Mouse (Mus musculus) CD4-positive helper T cell, adult 2 months (primary cell): ENCODE measurements around the gene Slc7a14.

Experiments
- DNase-seq: peaks from one replicate; pipeline ENCODE4 v3.0.0-alpha.2; 2012; ENCODE audit warnings: low read depth, missing footprints, low spot score

Gene Slc7a14

DNA sequence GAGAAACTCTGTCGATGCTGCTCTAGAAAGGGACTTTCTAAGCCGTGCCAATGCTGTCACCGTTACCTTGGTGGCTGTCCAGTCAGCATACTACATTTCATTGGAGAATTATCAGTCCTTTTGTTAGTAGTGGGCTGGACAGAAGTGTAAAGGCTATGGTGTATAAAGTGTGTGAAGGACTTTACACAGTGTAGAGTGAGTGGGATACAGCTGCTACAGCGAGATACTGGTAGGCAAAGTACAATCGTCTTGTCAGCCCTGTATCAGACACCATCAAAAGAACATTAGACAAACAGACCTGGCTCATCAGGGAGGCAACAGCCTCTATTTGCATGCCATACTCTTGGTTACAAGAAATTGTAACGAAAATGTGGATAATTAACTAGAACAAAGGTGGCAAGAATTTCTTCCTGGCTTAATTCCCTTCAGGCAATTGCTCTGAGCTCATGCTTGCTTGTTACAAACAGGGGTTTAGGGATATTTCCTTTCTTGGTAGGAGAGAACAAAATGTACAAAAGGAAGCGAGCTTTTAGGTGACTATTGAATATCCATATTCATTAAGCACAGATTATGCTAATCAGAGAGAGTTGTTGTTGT is 48.7 kb downstream of the Slc7a14 start:
- no peak for DNase-seq

DNA sequence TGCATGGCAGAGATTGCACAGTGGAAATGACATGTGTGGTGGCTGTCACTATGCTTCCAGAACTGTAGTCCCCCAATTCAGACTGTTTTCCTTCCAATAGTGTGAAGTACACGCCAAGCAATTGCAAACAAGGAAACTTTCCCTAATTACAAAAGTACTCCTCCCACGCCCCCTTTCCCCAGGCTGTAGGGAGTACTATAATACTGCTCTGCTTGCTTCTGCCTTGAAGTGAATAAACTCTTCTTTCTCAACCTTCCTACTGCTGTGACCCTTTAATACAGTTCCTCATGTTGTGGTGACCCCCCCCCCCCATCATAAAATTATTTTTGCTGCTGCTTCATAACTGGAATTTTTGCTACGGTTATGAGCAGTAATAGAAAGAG is 49.2 kb downstream of the Slc7a14 start:
- DNase-seq: no peak

DNA sequence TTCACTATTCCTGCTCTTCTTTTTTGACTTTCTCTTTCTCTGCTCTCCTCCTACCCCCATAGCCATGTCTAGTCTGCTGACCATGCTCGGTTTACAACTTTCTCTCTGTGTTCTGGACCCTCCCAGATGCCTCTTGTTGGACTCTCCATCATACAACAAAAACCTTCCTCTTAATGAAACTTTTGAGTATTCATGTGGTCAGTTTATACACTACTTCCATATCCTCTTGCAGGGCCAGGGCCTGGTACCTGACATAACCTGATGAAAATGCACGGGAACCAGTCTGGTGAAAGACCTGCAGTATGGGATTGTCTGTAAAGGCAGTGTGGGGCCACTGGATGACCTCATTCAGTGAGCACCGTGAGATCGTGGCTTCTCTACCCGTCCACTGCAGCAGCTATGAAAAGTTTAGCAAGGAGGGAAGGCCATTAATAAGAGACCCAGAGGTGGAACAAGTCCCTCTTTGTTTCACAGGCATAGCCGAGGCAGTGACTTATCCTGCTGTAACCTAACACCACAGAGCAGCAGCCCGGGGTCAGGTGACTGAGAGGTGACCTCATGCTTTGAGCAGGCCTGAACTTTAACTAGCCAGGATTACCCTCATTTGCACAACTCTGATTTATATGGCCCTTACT is 49.7 kb downstream of the Slc7a14 start:
- no peak for DNase-seq

DNA sequence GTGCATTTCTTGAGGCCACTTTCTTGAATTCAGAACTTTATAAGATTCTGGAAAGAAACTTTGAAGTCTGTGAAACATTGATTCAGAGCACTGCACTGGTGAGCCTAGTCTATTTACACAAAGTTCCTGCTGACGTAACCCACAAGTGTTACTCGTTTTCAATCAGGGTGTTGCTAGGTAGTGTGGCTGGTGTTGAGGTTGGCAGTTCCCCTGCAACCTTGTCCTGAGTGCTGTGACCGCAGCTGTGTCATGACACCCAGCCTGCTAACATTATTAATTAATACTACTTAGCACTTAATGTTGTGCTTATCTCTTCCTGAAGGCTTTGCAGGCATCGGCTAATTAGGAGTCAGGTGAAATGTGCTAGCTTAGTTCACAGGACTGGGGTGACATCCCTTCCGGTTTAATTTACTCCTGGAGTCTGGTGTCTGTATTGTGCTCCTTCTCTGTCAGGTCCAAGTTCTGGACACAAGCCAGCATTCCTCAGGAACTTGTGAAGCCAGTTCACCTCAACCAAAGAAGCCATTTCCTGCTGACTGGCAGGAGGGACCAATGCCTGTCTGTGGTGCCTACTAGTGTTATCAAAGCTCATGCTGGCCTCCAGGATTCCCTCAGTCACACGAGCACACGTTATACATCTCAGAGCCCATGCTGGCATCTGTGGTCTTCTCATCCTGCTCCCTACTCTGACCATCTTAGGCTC is 50.5 kb downstream of the Slc7a14 start:
- no peak for DNase-seq

DNA sequence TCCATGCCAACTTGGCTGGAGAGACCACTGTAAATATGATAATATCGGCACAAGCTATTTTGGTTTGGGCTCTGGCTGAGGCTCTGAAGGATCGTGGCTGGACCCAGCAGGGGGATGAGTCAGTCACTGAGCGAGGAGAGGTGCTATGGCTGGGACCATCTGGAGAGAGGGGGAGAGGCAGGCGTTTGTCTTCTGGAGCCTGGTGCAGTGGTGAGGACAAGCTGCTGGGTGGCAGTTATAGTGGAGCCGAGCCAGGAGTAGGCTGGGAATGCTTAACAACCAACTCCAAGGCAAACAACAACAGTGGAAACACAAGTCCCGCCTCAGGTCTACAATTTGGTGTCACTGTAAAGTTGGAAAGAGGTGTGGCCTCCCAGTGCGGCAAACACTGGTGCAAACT is 55.8 kb downstream of the Slc7a14 start:
- DNase-seq: no peak

DNA sequence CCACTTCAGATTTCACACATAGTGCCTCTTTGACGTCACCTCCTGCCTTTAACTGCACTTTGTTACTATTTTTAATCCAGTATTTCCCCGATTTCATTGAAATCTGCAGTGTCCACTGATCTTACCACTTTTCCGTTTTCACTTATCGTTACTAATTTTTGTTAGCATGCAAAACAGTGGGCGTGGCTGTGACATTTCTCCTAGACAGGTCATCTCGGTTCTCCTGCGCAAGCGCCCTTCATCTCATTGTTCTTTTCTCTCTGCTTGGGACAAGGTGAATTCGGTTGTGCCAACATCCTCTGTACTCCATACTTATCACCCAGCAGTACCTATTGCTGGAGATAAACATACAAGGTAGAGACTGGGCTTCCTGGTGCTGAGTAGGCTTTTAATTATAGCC is 56.3 kb downstream of the Slc7a14 start:
- no peak for DNase-seq

DNA sequence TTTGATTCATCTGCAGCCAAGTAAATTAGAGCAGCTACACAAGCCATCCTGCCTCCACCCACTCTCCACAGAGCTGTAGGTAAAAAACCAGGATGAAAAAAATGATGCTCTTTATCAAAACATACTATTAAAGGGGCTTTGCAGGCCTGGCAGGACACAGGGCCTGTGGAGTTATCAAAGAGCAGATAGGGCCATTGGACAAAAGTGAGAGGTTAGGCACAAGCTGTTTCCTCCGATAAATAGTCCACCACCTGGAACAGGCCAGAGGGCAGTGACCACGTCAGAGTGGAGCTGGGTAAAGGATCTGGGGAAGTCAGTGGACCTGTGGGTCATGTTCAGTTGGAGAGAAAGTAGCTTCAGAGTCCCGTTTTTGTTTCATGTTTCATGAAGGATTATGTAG is 57.6 kb downstream of the Slc7a14 start:
- no peak for DNase-seq

DNA sequence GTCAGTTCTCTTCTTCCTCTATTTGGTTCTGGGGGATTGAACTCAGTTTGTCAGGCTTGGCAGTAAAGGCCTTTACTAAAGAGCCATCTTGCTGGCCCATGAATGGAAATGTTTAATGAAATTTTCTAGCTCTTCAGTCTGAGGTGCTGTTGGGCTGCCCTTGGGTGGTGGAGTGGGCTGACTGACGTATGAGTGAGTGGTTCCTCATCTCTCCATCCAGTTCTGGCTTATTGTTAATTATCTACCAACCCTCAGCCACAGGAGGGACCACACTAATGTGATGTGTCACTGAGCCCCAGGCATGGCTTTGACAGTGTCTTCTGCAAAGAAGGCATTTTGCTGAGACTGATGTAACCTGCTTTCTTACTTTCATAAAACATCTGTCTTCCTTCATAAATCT is 66.7 kb downstream of the Slc7a14 start:
- no peak for DNase-seq

DNA sequence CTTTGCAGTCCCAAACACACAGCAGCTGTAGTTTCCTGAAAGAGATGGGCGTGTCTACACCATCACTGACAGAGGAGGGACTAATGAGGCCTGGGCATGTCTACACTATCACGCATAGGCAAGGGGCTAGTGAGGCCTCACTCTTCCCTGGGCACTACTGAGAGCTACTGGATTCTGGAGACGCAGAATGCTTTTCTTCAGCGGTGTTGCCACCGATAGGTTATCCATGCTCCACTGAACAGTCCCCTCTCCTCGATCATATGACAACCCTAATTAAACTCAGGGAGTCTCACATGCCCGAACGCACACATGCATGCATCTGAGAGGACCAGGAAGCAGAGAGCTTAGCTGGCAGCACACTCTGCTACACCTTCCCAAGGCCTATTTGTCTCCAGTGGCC is 69.3 kb downstream of the Slc7a14 start:
- no peak for DNase-seq

DNA sequence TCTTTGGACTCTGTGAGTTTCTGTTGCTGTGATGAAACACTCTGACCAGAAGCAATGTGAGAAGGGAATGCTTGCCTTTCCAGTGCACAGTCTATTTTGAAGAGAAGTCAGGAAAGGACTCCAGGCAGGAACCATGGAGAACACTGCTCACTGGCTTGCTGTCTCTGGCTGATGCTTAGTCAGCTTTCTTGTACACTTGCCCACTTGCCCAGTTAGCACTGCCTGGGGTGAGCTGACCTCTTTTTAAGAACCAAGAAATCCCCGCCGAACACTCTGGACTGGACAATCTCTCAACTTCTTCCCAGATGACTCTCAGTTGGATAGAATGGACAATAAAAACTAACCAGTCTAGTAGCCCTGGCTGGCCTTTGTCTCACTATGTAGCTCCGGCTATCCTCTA is 70.5 kb downstream of the Slc7a14 start:
- no peak for DNase-seq

DNA sequence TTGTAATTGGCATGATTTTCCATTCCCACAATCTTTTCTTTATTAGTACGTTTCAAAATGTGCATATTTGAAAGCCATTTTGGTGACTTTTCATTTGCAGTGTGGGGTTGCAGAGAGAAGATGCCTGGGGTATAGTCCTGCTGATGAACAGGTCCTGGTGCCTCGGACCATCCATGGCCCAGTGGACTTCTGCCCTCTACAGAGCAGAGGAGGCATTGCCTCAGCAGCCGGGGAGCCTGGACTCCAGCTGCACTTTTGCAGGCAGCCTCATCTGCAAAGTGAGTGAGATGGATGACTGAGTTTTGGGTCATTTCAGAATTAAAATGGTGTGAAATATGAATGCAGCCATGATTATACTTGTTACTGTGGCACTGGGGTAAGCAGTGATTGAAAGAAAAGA is 72.2 kb downstream of the Slc7a14 start:
- no peak for DNase-seq

DNA sequence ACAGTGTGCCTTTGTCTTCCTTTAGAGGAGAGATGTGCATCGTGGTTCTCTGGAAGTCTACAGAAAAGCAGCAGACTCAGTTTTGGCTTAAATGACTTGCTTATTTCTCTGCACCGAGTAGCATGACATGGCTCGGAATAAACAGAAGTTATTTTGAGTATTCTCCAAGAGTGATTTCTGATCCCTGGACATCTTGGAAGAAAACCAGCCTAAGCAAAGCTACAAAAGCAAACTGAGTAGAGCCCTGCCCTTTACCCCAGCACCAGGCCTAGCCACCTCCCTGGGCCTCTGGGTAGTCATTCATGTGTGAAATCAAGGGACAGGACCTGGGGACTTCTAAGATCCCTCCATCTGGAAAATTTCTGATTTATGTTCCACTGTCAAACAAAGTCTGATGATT is 74.0 kb downstream of the Slc7a14 start:
- DNase-seq: no peak

DNA sequence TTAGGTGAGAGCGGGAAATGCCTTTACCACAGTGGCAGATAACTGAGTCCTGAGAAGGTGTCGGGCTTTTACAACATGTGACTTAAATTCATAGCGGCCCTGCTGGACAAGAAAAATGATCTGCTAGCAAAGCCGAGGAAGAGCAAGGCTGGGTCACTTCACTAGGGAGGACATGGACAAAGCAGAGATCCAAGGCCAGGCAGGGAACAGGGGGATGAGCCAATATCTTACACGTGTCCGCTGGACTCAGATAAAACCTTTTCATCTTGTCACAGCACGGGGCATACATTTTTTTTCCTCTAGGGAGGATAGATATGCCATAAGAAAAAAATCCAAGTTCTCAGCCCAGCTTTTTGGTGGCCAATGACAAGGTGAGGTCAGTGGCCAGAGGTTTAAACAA is 75.8 kb downstream of the Slc7a14 start:
- DNase-seq: no peak

DNA sequence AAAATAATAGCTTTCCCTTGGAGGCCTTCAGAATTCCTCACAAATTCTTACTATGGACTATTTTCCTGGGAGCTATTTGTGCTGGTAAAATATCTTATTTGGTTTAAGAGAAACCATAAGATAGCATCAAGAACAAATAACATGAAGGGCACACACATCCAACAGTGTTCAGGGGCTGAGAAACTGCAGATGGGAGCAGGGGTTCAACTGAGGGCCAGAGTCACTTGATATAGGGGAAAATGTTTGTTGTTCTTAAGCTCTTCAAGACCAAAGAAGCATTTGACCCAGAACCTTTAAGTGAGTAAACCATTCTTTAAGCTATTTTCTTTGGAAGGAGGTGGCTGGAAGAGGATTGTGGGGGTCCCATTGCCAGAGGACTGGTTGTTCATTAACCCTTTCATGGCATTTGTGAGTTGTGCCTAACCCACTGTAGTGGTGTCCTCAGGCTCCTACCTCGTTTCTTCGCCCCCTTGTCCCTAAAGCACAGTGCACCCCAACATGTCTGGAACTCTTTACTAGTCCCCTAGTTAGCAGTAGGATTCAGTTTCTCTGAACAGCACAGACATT is 76.3 kb downstream of the Slc7a14 start:
- no peak for DNase-seq

DNA sequence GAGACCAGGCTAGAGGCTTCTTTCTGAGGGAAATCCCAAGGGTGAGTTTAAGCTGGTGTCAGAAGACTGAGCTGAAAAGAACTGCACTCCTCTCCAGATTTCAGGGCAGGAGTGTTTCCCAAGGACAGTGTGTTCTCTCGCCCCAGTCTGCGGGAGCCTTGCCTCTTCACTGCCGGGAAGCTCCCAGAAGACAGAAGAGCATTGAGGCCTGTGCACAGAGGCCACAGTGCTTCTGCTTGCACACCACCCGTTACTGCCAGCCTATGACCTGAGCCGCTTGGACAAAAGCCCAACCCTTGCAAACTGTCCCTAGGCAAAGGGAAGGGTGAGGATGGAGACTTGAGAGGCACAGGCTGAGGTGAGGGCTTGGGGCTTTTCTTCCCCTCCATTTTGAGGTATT is 80.9 kb downstream of the Slc7a14 start:
- no peak for DNase-seq

DNA sequence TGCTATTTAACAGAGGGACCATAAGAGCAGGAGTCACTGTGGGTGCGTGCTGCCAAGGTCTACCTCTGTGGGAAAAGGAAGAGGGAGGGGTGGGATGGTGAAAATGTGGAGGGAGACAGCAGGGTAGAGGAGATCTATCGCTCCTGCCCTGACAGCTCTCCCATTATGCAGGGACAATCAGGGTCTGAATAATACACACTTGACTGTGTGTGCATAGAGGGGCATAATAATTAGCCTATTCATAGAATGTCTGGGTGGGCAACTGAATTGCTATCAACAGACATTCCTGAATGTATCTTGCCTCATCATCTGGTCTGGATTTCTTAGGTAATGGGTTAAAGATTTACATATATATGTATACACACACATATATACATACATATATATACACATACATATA is 81.7 kb downstream of the Slc7a14 start:
- no peak for DNase-seq

DNA sequence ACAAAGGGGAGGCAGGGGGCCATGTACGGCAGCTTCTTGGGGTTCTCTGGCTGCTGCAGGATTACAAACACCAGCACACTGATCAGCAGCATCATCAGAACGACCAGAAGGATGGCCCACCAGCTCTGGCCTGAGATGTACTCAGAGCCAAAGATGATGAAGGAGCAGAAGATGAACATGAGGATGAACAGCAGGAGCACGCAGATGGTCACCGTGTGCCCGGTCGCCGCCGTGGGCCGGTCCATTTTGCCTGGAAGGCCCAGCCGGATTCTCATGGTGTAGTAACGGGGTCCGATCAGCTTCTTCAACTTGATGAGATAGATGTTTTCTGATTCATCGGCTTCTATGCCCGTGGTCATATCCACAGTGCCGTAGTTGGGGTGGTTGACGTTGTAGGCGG is 86.6 kb downstream of the Slc7a14 start:
- DNase-seq: no peak

DNA sequence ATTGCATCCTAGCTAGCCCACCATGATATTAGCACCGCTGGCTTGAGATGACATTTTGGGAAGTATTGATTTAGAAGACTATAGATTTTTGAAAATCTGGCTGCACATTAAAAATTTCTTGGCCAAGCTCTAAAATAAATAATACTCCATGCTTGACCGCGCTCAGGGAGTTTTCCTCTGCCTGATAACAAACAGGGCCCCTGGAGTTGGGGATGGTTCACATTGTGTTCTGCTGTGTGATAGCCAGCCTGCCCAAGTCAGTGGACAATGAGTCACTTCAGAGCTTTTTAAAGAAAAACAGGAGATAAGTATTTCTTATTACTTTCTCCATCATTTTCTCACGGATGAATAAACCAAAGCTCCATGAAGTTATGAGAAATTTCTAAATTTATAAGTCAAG is 90.1 kb downstream of the Slc7a14 start:
- DNase-seq: no peak

DNA sequence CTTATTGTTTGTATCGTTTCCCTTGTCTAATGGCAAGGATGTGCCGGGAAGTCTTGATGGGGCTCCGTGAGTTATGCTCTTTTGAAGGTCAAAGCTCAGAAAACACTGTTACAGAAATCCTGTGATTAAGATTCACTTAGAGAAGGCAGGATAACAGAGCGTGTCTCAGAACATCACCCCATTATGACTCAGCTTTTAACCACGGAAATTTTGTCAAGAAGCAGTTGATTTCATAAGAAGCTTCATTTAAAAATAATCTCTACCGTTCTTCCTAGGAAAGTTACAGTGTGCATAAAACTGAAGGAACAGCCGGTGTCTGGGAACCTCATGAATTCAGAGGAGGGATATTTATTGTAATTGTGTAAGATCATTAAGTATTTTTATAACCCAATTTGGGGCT is 90.7 kb downstream of the Slc7a14 start:
- DNase-seq: no peak

DNA sequence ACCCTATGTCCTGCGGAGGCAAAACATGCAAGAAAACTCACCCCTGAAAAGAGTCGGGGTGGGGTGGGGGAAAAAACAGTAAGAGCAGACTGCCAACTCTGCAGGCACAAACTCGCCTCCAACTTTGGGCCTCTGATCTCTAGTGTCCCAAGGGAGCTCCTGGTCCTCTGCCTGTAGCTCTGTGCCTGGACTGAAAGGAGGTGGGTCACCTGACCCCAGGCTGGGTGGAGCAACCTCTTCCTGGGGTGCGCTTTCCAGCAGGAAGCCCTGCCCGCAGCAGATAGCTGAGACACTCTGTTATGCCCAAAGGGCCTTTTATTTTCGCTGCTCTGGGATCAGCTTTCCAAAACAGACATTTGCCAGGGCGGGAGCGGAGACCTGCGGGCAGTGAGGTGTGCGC is 92.7 kb downstream of the Slc7a14 start:
- DNase-seq: no peak

DNA sequence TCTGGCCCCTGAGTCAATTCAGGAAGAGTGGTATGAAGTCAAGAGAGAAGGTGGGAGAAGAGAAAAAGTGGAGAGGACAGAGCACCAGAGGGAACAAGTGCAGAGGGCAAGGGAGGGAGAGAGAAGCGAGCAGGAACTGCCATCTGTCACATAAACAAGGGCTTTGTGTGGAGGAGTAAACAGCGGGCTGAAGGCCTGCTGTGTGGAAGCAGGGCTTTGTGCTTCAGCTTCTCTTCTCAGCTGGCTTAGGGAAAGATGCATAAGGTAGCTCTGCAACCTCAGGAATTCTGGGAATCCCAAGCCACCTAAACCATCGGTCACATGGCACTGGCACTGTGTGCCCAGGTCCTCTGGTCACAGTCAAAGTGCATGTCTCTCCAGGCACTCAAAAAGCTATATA is 96.4 kb downstream of the Slc7a14 start:
- no peak for DNase-seq

DNA sequence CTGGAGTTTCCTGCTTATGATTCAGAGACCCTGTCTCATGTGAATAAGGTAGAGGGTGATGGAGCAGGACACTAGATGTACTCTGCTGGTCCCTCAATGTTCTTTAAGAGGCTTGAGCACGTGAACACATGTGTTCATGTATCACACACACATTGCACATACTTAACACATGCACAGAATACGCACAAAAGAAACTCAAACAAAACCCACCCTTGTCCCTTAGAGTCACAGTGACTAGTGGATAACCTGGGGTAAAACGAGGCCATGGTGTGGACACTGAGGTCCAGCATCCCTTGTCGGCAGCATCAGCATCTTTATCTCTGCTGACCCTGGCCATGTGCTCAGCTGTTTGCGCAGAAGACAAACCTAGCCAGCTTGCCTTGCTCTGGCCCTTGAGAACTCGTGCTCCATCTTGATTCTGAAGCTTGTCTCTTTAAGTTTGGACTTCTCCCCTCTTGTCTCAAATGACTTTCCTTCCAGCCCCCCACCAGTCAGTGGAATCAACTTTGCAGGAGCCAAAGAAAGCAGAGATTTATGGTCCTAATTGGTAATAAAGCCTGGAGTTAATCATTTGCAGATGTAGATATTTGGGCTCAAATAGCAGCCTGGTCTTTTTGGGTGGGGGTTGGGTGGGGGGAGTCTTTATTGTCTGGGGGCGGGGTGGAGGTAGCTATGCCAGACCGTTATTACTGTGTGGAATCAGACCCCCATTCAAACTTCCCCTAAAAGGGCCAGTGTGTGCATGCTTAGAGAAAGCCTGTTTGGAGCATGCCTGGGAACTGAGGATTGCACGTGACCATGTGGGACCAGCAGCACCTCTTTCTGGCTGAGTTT is 97.8 kb downstream of the Slc7a14 start:
- DNase-seq: no peak
